Mouse (Mus musculus) erythroblast, embryonic 14.5 days (primary cell): Measurements from ENCODE around the gene Dnajc27.

ENCODE experiments used
- GATA1 ChIP-seq: IDR thresholded peaks from 2 replicates; pipeline ENCODE4 v1.6.1; 2012; ENCODE audit warnings: low read length, inconsistent platforms, mixed read lengths
- TAL1 ChIP-seq: IDR thresholded peaks from 3 replicates; pipeline ENCODE4 v1.6.1; 2012; ENCODE audit warnings: low read length, inconsistent platforms, mixed read lengths

DNA sequence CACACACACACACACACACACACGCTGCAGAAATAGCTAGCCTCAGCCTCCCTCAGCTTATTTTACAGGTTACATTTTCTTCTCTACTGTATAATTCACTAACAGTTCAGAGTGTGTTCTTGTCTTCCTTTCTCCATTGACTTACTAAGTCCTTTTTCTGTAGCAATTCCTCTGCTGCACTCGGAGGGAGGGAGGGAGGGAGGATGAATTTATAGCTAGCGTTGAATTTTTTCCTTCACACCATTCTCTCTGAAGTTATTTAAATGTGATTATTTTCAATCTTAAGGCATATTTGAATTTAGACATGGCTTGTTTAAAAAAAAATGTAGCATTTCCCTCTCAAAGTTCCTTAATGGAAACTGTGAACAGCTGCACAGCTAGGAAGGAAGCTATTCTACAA, 34.8 kb downstream of the Dnajc27 start:
- TF ChIP-seq TAL1: no peak
- no peak for TF ChIP-seq GATA1
